Mouse (Mus musculus) thymus, adult 2 months (tissue): Measurements from ENCODE around the gene Cd72. TPM values are rescaled to one million over a fixed set of nuclear protein-coding genes. Genes with fewer than 3 reads are reported as not detected.
"Not testable (repeated sequence)": the region's sequence is repeated elsewhere in the genome, so short reads cannot be mapped to it uniquely, and the experiment has no call there.

Experiments used
- DNase-seq: peaks from one replicate; pipeline ENCODE4 v3.0.0; 2021
- H3K27ac ChIP-seq: fragments of 200-500 bp; 2 replicates; pipeline ENCODE4 v1.5.1; 2012; ENCODE audit warnings: low read length, control low read depth; ENCODE audit not compliant: control insufficient read depth, insufficient read depth
- H3K27me3 ChIP-seq: fragments of 200-500 bp; 2 replicates; pipeline ENCODE4 v1.6.1; 2012; ENCODE audit warnings: mild to moderate bottlenecking, low read length, moderate library complexity, mixed read lengths; ENCODE audit not compliant: control insufficient read depth, insufficient read depth
- H3K36me3 ChIP-seq: fragments of 200-500 bp; 2 replicates; pipeline ENCODE4 v1.6.1; 2012; ENCODE audit warnings: mild to moderate bottlenecking, low read length, moderate library complexity; ENCODE audit not compliant: control insufficient read depth, insufficient read depth
- H3K4me1 ChIP-seq: fragments of 200-500 bp; replicated peaks from 2 replicates; pipeline ENCODE4 v1.6.1; 2012; ENCODE audit warnings: low read length; ENCODE audit not compliant: control insufficient read depth, insufficient read depth
- H3K4me3 ChIP-seq: fragments of 200-500 bp; 2 replicates; pipeline ENCODE4 v1.5.1; 2012; ENCODE audit warnings: mild to moderate bottlenecking, low read length, control low read depth, moderate library complexity; ENCODE audit not compliant: control insufficient read depth, insufficient read depth
- CTCF ChIP-seq: fragments of 200-500 bp; IDR thresholded peaks from 2 replicates; pipeline ENCODE4 v1.5.1; 2012; ENCODE audit warnings: mild to moderate bottlenecking, control low read depth, low read length, moderate library complexity, borderline replicate concordance; ENCODE audit not compliant: control insufficient read depth, poor library complexity, insufficient read depth; ENCODE audit errors: extremely low read depth
- POLR2A ChIP-seq: fragments of 200-500 bp; IDR thresholded peaks from 2 replicates; pipeline ENCODE4 v1.6.1; 2012; ENCODE audit warnings: mild to moderate bottlenecking, low read length, control low read depth, moderate library complexity; ENCODE audit not compliant: control insufficient read depth, poor library complexity, insufficient read depth; ENCODE audit errors: extremely low read depth
- WGBS: fragments of 180-500 bp; shearing (Covaris S2); methylation state at CpG from one replicate; pipeline ENCODE4 v1.1.7; 2018; 5-methylcytosine and 5-hydroxymethylcytosine counted together
- polyA plus RNA-seq: library from polyadenylated mRNA; depleted of rRNA; stranded (reverse); fragments of >200 nt; gene quantifications from 2 replicates; pipeline ENCODE4 v1.2.3, GENCODE M21; 2012

Gene Cd72
- polyA plus RNA-seq, 1 experiment: 10.8 TPM

GRCm38 (mm10) chr4:43489611-43490010 is 35.2 kb upstream of the Cd72 start:
- peaks cover 5% of the 10 kb centered on the region; the same call in 1 of the 2 replicates for H3K4me1 ChIP-seq
- H3K4me3 ChIP-seq: no peak overlapping the region
- H3K27me3 ChIP-seq: no peaks in the 10 kb centered on the region
- TF ChIP-seq CTCF: no peak
- no peak for TF ChIP-seq POLR2A
- WGBS: 98% methylated on average over 3 of the region's 3 CpGs
- H3K27ac ChIP-seq: no peak overlapping the region
- no peaks in the 10 kb centered on the region for H3K36me3 ChIP-seq
- DNase-seq: no peak

DNA sequence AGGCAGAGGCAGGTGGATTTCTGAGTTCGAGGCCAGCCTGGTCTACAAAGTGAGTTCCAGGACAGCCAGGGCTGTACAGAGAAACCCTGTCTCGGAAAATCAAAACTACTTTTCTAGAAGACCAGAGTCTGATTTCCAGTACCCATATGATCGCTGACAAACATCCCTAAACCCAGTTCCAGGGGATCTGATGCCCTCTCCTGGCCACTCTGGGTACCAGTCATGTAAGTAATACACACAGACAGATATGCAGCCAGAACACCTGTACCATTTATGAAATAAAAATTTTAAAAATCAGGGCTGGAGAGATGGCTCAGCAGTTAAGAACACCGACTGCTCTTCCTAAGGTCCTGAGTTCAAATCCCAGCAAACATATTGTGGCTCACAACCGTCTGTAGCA is 31.2 kb upstream of the Cd72 start:
- H3K36me3 ChIP-seq, H3K27ac ChIP-seq, H3K27me3 ChIP-seq, DNase-seq, H3K4me3 ChIP-seq: not testable (repeated sequence)
- peaks cover 13% of the 10 kb centered on the region for H3K4me1 ChIP-seq
- 96% methylated on average over 5 of the region's 5 CpGs for WGBS

DNA sequence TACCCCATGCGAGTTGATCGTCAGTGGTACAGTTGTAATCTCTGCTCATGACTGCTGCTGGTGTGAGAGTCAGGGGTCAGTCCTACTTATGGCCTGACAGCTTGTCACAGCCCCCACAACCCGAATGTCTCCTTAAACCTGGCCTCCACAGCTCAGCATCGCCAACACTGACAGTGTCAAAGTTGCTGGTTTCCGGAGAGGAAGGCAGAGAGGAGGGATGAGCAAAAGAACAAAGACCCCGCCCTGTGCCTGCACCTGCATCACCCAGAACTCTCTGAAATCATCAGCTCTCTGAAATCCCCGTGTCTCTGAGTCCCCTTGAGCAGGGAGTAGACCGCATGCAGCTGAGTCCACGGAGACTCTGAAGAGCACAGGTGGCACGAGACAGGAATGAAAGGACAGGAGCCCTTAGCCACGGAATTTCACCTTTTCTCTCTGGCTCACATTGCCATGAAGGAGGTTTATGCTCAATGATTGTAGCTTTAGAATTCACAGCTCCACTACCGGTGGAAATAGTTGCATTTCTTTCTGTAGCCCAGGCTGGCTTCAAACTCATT is 29.2 kb upstream of the Cd72 start, which contains the start of gene Sit1:
Gene Sit1 (minus strand): TSS at position 200 of the 557 bp plus-strand sequence.
- WGBS: 7% methylated on average over 12 of the region's 12 CpGs
- no peak for TF ChIP-seq CTCF
- TF ChIP-seq POLR2A: peak; percentile 75
- H3K4me1 ChIP-seq: peaks cover 21% of the 10 kb centered on the region
- no peaks in the 10 kb centered on the region for H3K27me3 ChIP-seq
- H3K27ac ChIP-seq: peak within 1 kb of the TSS; percentile 90
- no peaks in the 10 kb centered on the region for H3K36me3 ChIP-seq
- H3K4me3 ChIP-seq: peak within 1 kb of the TSS; percentile 77
- peak; percentile 82 for DNase-seq

DNA sequence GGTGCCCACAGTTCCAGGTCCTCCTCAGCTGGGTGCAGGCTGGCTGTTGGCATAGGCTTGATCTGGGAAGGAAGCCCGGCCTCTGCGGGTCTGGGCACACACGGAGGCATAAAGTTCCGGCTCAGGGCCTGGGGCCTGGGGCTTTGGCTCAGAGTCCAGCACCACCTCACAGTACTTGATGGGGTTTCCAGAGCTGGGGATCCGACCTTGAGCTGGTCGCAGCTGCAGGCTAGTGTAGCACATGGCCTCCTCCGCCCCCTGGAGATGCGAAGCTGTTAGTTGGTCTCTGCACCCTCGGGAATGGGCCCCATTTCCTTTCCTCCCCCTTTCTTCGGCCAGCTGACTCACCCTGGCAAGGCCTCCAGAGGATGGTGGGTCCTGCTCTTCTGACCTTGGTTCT is 28.2 kb upstream of the Cd72 start:
- Histone ChIP-seq H3K4me1 (peaks cover 23% of the 10 kb centered on the region), H3K27me3 (no peaks in the 10 kb centered on the region), H3K27ac (peak overlapping the region; percentile 90), H3K4me3 (peak overlapping the region; percentile 77), H3K36me3 (no peaks in the 10 kb centered on the region)
- peak; percentile 38 for DNase-seq
- no peak for TF ChIP-seq POLR2A
- 29% methylated on average over 10 of the region's 10 CpGs for WGBS

DNA sequence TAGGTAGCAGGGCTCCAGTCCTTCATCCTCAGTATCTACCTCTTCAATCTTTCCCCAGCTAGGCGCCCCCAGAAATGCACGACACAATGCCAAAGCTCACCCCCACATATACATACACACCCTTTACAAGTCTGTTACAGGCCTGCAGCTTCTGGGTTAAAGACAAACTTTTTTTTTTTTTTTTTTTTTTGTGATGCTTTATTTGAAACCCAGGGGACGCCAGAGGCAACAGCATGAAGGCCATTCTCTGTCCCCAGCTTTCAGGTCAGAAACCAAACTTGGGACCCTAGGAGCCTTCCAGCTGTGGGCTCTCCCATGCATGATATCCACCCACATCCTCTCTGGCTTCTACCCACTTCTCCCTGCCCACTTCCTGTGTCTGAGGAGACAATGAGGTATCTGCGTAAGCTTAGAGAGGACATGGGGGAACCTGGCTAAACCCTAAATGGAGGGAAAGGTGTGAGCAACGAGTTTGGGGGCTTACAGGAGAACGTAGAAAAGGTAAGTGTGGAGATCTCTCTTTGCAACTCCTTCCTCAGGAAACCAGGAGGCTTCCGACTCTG is 27.5 kb upstream of the Cd72 start:
- Histone ChIP-seq H3K27ac (peak overlapping the region; percentile 90), H3K4me3 (peak overlapping the region; percentile 77), H3K4me1 (peaks cover 23% of the 10 kb centered on the region), H3K27me3 (no peaks in the 10 kb centered on the region), H3K36me3 (no peaks in the 10 kb centered on the region)
- no peak for TF ChIP-seq CTCF
- no peak for TF ChIP-seq POLR2A
- WGBS: 8% methylated on average over 7 of the region's 7 CpGs
- DNase-seq: peak; percentile 75

DNA sequence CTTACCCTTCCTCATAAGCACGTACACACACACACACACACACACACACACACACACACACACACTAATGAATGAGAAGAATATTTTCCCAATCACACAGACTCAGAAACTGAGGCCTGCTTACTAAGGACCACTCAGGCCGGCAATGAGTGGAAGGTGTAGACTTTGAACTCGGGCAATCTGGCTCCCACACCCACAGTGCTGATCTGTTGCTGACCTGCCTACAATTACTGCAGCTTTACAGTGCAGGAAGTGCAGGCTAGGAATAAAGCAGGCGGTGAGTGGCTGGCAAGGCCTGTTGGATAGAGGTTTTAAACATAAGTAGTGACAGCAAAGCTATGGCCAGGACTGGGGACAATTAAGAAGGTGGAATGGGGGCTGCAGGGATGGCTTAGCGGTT is 26.6 kb upstream of the Cd72 start:
- no peaks in the 10 kb centered on the region for H3K36me3 ChIP-seq
- H3K27ac ChIP-seq: no peak overlapping the region
- WGBS: 90% methylated on average over 5 of the region's 5 CpGs
- peaks cover 25% of the 10 kb centered on the region for H3K4me1 ChIP-seq
- no peaks in the 10 kb centered on the region for H3K27me3 ChIP-seq
- TF ChIP-seq POLR2A (no peak), CTCF (no peak)
- no peak for DNase-seq
- no peak overlapping the region for H3K4me3 ChIP-seq
